In genomic region chr15:100182526-100183280, GRCm38 (mm10) we compare ENCODE assay signal across 25 mouse cellular contexts. TPM values are rescaled to one million over a fixed set of nuclear protein-coding genes. Genes with fewer than 3 reads are reported as not detected.
A peak's percentile ranks its signal among the peaks of the same experiment; 100 is the strongest.
DNase-seq lines count a peak whose midpoint lies in the region; ATAC-seq and TF ChIP-seq lines count a peak whose summit lies in the region.
"Had no signal": no experiment of that assay in that cellular context is flagged by ENCODE, and none has a peak within 500 bp of the region (broad histone marks: within the 10 kb centered on the region; RNA-seq: fewer than 3 reads in every experiment).

No protein-coding gene starts in this region.

- no peak for TF ChIP-seq CTCF in small intestine, adult 2 months (IDR thresholded peaks at IDR 0.05; ENCODE audit: extremely low read depth, insufficient read length, insufficient replicate concordance, low read depth, low read length)

- H3K4me3 ChIP-seq in megakaryocyte, embryonic 14.5 days (replicated peaks) = peak overlapping the region; percentile 53
- H3K4me3 ChIP-seq in small intestine, adult 2 months (ENCODE audit: low read depth, low read length) = no peak overlapping the region
- no peak overlapping the region for H3K4me3 ChIP-seq in midbrain, embryonic 10.5 days
- H3K4me3 ChIP-seq: heart, embryonic 13.5 days had no signal

- 84% methylated on average over 28 of the region's 28 CpGs for WGBS in small intestine, adult 2 months
- 91% methylated on average over 28 of the region's 28 CpGs for WGBS in midbrain, embryonic 10.5 days

- H3K27me3 ChIP-seq in megakaryocyte, embryonic 14.5 days (replicated peaks) = no peaks in the 10 kb centered on the region
- H3K27me3 ChIP-seq in small intestine, adult 2 months (ENCODE audit: control insufficient read depth, insufficient read depth, low read length) = no peaks in the 10 kb centered on the region
- H3K27me3 ChIP-seq in midbrain, embryonic 10.5 days (ENCODE audit: low read depth, poor library complexity, severe bottlenecking) = no peaks in the 10 kb centered on the region
- H3K27me3 ChIP-seq: heart, embryonic 13.5 days had no signal

- TF ChIP-seq POLR2A in small intestine, adult 2 months (IDR thresholded peaks at IDR 0.05; ENCODE audit: low read depth, low read length) = no peak

- peaks cover 65% of the 10 kb centered on the region for H3K4me1 ChIP-seq in megakaryocyte, embryonic 14.5 days
- H3K4me1 ChIP-seq in small intestine, adult 2 months (ENCODE audit: control insufficient read depth, insufficient read depth, insufficient read length, low read length) = peaks cover 11% of the 10 kb centered on the region
- H3K4me1 ChIP-seq in midbrain, embryonic 10.5 days = no peaks in the 10 kb centered on the region

- H3K36me3 ChIP-seq in megakaryocyte, embryonic 14.5 days (replicated peaks; ENCODE audit: low read length) = peaks cover 82% of the 10 kb centered on the region
- H3K36me3 ChIP-seq in small intestine, adult 2 months (ENCODE audit: control insufficient read depth, insufficient read depth, low read length) = peaks cover 46% of the 10 kb centered on the region
- peaks cover 94% of the 10 kb centered on the region for H3K36me3 ChIP-seq in midbrain, embryonic 10.5 days

- peak overlapping the region; percentile 19; the same call in 1 of the 2 replicates for H3K27ac ChIP-seq in small intestine, adult 2 months (ENCODE audit: insufficient read depth, low read depth, low read length)
- H3K27ac ChIP-seq in midbrain, embryonic 10.5 days (replicated peaks) = no peak overlapping the region
- H3K27ac ChIP-seq: heart, embryonic 13.5 days; hindbrain, embryonic 14.5 days; kidney, postnatal 0 days; liver, embryonic 14.5 days had no signal

- no peaks in the 10 kb centered on the region for H3K9me3 ChIP-seq in megakaryocyte, embryonic 14.5 days
- no peaks in the 10 kb centered on the region for H3K9me3 ChIP-seq in midbrain, embryonic 10.5 days (replicated peaks)
- H3K9me3 ChIP-seq: heart, embryonic 13.5 days had no signal

- ATAC-seq in CD4-positive, CD25-positive, alpha-beta regulatory T cell, adult 4 months = no peak
- ATAC-seq in megakaryocyte, adult 5-6 weeks (ENCODE audit: poor library complexity, severe bottlenecking) = no peak
- 0 out of 2 replicates have a peak, but pooled peaks have one; percentile 45 for ATAC-seq in erythroid progenitor cell, adult 5-6 weeks (replicated peaks; ENCODE audit: low FRiP score, poor library complexity, severe bottlenecking)
- ATAC-seq: forebrain, embryonic 14.5 days had no signal

- DNase-seq in CD4-positive, CD25-positive, alpha-beta regulatory T cell, adult 2 months (ENCODE audit: low read depth, low spot score) = peak; percentile 23
- DNase-seq in lung, postnatal 36 days = no peak
- no peak for DNase-seq in midbrain, embryonic 10.5 days (ENCODE audit: low spot score)
- DNase-seq: adrenal gland, postnatal 36 days; cerebellum, adult 18-20 months; cerebellum, postnatal 14 days; gastrocnemius, postnatal 36 days; heart, adult 18-20 months; heart, postnatal 10 days; kidney, adult 8-10 months; liver; lung, adult 2 months; lung, postnatal 10 days; midbrain, embryonic 14.5 days; right cerebral cortex, postnatal 4 days had no signal

RNA-seq across cellular contexts. Expression of gene Atf1, which starts 44.9 kb away (rescaled TPM):
- polyA plus RNA-seq in CD4-positive, CD25-positive, alpha-beta regulatory T cell, adult 4 months (2017; shearing (Covaris generic)) = 10 to 100 TPM; 23.6 to 32.4 TPM
- 20.0 and 20.6 TPM in 2 replicates for polyA plus RNA-seq in megakaryocyte, embryonic 14.5 days (2012; ENCODE audit: insufficient read depth, low replicate concordance)
- 77.0 and 100 TPM in 2 replicates for total RNA-seq in megakaryocyte, adult 5-6 weeks (2015)
- 52.8 and 95.7 TPM in 2 replicates for total RNA-seq in megakaryocyte, adult 5-6 weeks (2017)
- total RNA-seq in erythroid progenitor cell, adult 5-6 weeks (2015; ENCODE audit: low replicate concordance) = 101 and 105 TPM in 2 replicates
- total RNA-seq in erythroid progenitor cell, adult 5-6 weeks (2017; ENCODE audit: low replicate concordance) = 120 and 131 TPM in 2 replicates
- polyA plus RNA-seq in small intestine, adult 2 months (2012; rRNA removed) = 24.4 and 41.8 TPM in 2 replicates
- 33.6 and 33.7 TPM in 2 replicates for polyA plus RNA-seq in midbrain, embryonic 10.5 days (2016; fragmentation: Nextera tagmentation; extraction: Ambion mirVana)
